Mouse (Mus musculus) heart, postnatal 4 days (tissue): ENCODE measurements around the gene Itgb8. TPM values are rescaled to one million over a fixed set of nuclear protein-coding genes. Genes with fewer than 3 reads are reported as not detected.

Experiments
- DNase-seq: peaks from one replicate; pipeline ENCODE4 v3.0.0; 2021
- total RNA-seq, 2 experiments: library from RNA; stranded (reverse); gene quantifications; 2 replicates each; pipeline ENCODE4 v1.2.3; 2021

The Itgb8 gene
- 1 to 10 TPM; 3.2 to 4.2 TPM for total RNA-seq

GRCm38 (mm10) chr12:119238696-119239415 lies at the start of gene Itgb8:
TSS of gene Itgb8 (minus strand) at chr12:119238802.
- peak; percentile 81 for DNase-seq

GRCm38 (mm10) chr12:119276282-119276681 lies 37.7 kb upstream of the Itgb8 start:
- no peak for DNase-seq

- no peak for DNase-seq
Observed at GRCm38 (mm10) chr12:119273605-119274004, 35.0 kb upstream of the Itgb8 start.

- no peak for DNase-seq
Observed at GRCm38 (mm10) chr12:119271964-119272363, 33.4 kb upstream of the Itgb8 start.

- no peak for DNase-seq
Observed at GRCm38 (mm10) chr12:119270036-119270435, 31.4 kb upstream of the Itgb8 start.

- DNase-seq, result no peak
Observed at GRCm38 (mm10) chr12:119268723-119269122, 30.1 kb upstream of the Itgb8 start.

- DNase-seq, result no peak
Observed at GRCm38 (mm10) chr12:119264506-119264905, 25.9 kb upstream of the Itgb8 start.

GRCm38 (mm10) chr12:119248581-119248980 lies 10.0 kb upstream of the Itgb8 start:
- DNase-seq, result no peak

- no peak for DNase-seq
Observed at GRCm38 (mm10) chr12:119241071-119241470, 2.5 kb upstream of the Itgb8 start.

- DNase-seq, result peak; percentile 49
Observed at GRCm38 (mm10) chr12:119237921-119238695, 494 bp downstream of the Itgb8 start.

- peak; percentile 14 for DNase-seq
Observed at GRCm38 (mm10) chr12:119237241-119237920, 1.2 kb downstream of the Itgb8 start.

GRCm38 (mm10) chr12:119231831-119232230 lies 6.8 kb downstream of the Itgb8 start:
- DNase-seq, result no peak

- no peak for DNase-seq
Observed at GRCm38 (mm10) chr12:119230444-119230843, 8.2 kb downstream of the Itgb8 start.

GRCm38 (mm10) chr12:119229601-119230000 lies 9.0 kb downstream of the Itgb8 start:
- DNase-seq, result no peak

GRCm38 (mm10) chr12:119227898-119228297 lies 10.7 kb downstream of the Itgb8 start:
- DNase-seq, result no peak

- DNase-seq, result no peak
Observed at GRCm38 (mm10) chr12:119224699-119225098, 13.9 kb downstream of the Itgb8 start.

GRCm38 (mm10) chr12:119219409-119219808 lies 19.2 kb downstream of the Itgb8 start:
- no peak for DNase-seq

- DNase-seq, result no peak
Observed at GRCm38 (mm10) chr12:119217700-119218265, 20.8 kb downstream of the Itgb8 start.

GRCm38 (mm10) chr12:119215225-119215624 lies 23.4 kb downstream of the Itgb8 start:
- no peak for DNase-seq

GRCm38 (mm10) chr12:119211533-119211932 lies 27.1 kb downstream of the Itgb8 start:
- DNase-seq, result no peak

- DNase-seq, result no peak
Observed at GRCm38 (mm10) chr12:119210590-119210989, 28.0 kb downstream of the Itgb8 start.

GRCm38 (mm10) chr12:119210073-119210425 lies 28.6 kb downstream of the Itgb8 start:
- DNase-seq, result no peak
